Mouse (Mus musculus): ENCODE measurements at regions not wholly inside any gene's neighbourhood (a gene's known extent, or its start where the extent isn't known, plus 50 kb on each side); places are given as distances from the start of the nearest gene placed in this dataset.

- no peak for DNase-seq (ENCODE audit: low spot score)
Observed at GRCm38 (mm10) chr15:52570256-52570655, 1314.5 kb upstream of the Gm7489 start.

DNA sequence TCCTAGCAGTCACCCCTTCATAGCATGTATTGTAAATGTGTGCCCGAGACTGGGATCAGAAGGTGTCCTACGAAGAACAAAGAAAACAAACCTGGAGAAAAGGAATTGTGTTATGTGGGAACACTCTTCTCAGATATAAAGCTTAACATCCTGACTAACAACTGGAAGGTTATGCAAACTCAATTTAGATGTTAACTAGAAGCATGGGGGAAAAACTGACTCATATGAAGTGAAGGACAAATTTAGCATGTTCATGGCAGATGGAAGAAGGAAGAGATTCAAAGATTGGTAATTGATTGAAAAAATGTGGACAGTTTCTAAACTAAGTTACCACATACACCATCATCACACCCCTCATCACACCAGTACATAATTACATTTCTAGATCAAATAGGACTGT is 1307.1 kb upstream of the Gm7489 start:
- no peak for DNase-seq (ENCODE audit: low spot score)

DNA sequence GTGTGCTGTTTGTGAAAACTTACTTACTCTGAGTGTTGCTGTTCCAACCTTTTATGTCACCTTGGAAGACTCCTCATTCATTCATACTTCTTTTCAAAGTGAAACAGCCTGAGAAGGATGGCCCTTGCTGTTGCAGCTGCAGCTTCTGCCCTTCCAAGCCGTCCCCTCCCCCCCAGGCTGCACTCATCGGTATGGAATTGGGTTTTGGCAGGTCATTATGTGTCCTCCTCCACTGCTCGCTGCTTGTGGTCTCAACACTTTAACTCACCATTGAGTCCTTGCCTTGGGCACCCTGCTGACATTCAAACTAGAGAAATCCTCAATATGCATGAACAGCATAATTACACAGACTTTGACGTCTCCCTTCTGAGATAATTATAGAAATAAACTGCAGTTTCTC is 1295.3 kb upstream of the Gm7489 start:
- no peak for DNase-seq (ENCODE audit: low spot score)

DNA sequence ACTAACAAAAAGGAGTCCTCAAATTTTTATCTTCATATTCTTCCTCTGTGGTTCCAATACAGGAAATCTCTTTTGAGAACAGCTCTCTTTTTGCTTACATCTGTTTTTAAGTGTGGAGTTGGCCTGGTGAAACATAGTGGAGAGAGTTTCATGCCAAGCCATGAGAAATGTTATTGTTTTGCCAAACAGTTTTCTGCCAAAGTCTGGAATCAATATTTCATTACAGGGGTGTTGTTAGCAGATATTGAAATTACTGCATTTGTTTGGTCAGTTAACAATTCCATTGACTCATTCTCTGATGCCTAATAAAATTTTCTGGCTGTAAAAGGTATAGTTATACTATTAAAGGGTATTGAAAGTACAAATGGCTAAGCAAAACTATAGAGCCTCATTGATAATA is 1285.2 kb upstream of the Gm7489 start:
- DNase-seq (ENCODE audit: low spot score), result no peak

GRCm38 (mm10) chr15:52599957-52600356 is 1284.7 kb upstream of the Gm7489 start:
- no peak for DNase-seq (ENCODE audit: low spot score)

DNA sequence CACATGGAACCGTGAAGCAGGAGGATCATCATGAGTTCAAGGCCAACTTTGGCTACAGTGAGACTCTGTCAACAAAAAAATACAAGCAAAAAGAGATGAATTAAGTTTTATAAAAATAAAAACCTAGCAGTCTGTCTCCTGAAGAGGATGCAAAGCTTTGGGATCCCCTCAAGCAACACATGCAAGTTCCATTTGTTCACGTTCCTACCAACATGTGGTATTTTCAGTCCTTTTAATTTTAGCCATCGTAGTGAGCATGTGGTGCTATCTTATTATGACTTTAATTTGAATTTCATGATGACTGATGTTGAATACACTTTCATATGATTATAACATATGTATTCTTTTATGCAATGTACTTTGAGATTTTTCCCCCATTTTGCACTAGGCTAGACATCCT is 1244.9 kb upstream of the Gm7489 start:
- no peak for DNase-seq (ENCODE audit: low spot score)

GRCm38 (mm10) chr15:52645961-52646360 is 1238.7 kb upstream of the Gm7489 start:
- DNase-seq (ENCODE audit: low spot score), result no peak

- no peak for DNase-seq (ENCODE audit: low spot score)
Observed at GRCm38 (mm10) chr15:52657916-52658315, 1226.8 kb upstream of the Gm7489 start.

All from T-cell, adult 2 months (primary cell).